Mouse (Mus musculus) myocyte (in vitro differentiated cells): ENCODE results near the gene Rpa1. TPM values are rescaled to one million over a fixed set of nuclear protein-coding genes. Genes with fewer than 3 reads are reported as not detected.
"Not testable (repeated sequence)": the region's sequence is repeated elsewhere in the genome, so short reads cannot be mapped to it uniquely, and the experiment has no call there.

ENCODE experiments used
- H3K27me3 ChIP-seq: one replicate; pipeline ENCODE4 v1.6.1; 2011; ENCODE audit not compliant: control insufficient read depth, insufficient read depth, insufficient read length
- H3K36me3 ChIP-seq: one replicate; pipeline ENCODE4 v1.6.1; 2011; ENCODE audit not compliant: control insufficient read depth, insufficient read depth
- H3K4me2 ChIP-seq: one replicate; pipeline ENCODE4 v1.6.1; 2011; ENCODE audit warnings: low read depth, control low read depth
- H3K4me3 ChIP-seq: one replicate; pipeline ENCODE4 v1.5.1; 2011; ENCODE audit warnings: mild to moderate bottlenecking, control low read depth, moderate library complexity
- H3K79me2 ChIP-seq: one replicate; pipeline ENCODE4 v1.6.1; 2011; ENCODE audit not compliant: control insufficient read depth, insufficient read depth
- H3ac ChIP-seq: one replicate; pipeline ENCODE4 v1.6.1; 2011; ENCODE audit not compliant: control insufficient read depth, insufficient read length
- CEBPB ChIP-seq: IDR thresholded peaks from 2 replicates; pipeline ENCODE4 v1.6.1; 2011; ENCODE audit warnings: mild to moderate bottlenecking, moderate library complexity; ENCODE audit not compliant: poor library complexity, insufficient read depth, severe bottlenecking
- E2F4 ChIP-seq: IDR thresholded peaks from one replicate; pipeline ENCODE4 v1.6.1; 2011; ENCODE audit warnings: mild to moderate bottlenecking, control low read depth, moderate library complexity; ENCODE audit not compliant: insufficient read depth
- MAX ChIP-seq: IDR thresholded peaks from one replicate; pipeline ENCODE4 v1.6.1; 2011; ENCODE audit warnings: low read depth, mild to moderate bottlenecking, control low read depth
- MYOD1 ChIP-seq, 3 experiments: IDR thresholded peaks; one replicate each; pipeline ENCODE4 v1.6.1; 2011; ENCODE audit warnings: control low read depth in 2 of 3, low read depth in 2 of 3, mild to moderate bottlenecking in 2 of 3, moderate library complexity in 1 of 3; ENCODE audit not compliant: insufficient read length in 2 of 3, control insufficient read depth in 1 of 3
- MYOG ChIP-seq, 3 experiments: IDR thresholded peaks; one replicate each; pipeline ENCODE4 v1.6.1; 2011; ENCODE audit warnings: control low read depth in 2 of 3, low read depth in 2 of 3, mild to moderate bottlenecking in 2 of 3; ENCODE audit not compliant: insufficient read length in 2 of 3, control insufficient read depth in 1 of 3, insufficient read depth in 1 of 3
- POLR2A ChIP-seq: IDR thresholded peaks from one replicate; pipeline ENCODE4 v1.6.1; 2011; ENCODE audit warnings: low read depth, mild to moderate bottlenecking, control low read depth, moderate library complexity; ENCODE audit not compliant: insufficient read length
- POLR2AphosphoS2 ChIP-seq: IDR thresholded peaks from one replicate; pipeline ENCODE4 v1.6.1; 2011; ENCODE audit warnings: low read depth, control low read depth; ENCODE audit not compliant: insufficient read length
- REST ChIP-seq: IDR thresholded peaks from one replicate; pipeline ENCODE4 v1.6.1; 2011; ENCODE audit warnings: mild to moderate bottlenecking, control low read depth, moderate library complexity; ENCODE audit not compliant: insufficient read depth, insufficient read length
- SRF ChIP-seq: IDR thresholded peaks from one replicate; pipeline ENCODE4 v1.6.1; 2011; ENCODE audit warnings: low read depth; ENCODE audit not compliant: control insufficient read depth, insufficient read length
- TCF12 ChIP-seq: IDR thresholded peaks from one replicate; pipeline ENCODE4 v1.6.1; 2011; ENCODE audit warnings: mild to moderate bottlenecking, control low read depth; ENCODE audit not compliant: poor library complexity, insufficient read depth, severe bottlenecking
- TCF3 ChIP-seq: IDR thresholded peaks from one replicate; pipeline ENCODE4 v1.6.1; 2011; ENCODE audit warnings: low read depth, control low read depth; ENCODE audit not compliant: insufficient read length
- USF1 ChIP-seq: IDR thresholded peaks from one replicate; pipeline ENCODE4 v1.6.1; 2011; ENCODE audit warnings: low read depth, mild to moderate bottlenecking, control low read depth, moderate library complexity
- polyA plus RNA-seq: library from polyadenylated mRNA; unstranded; fragments of >200 nt; fragmentation: generic; extraction: Trizol; gene quantifications from one replicate; pipeline ENCODE4 v1.2.1, GENCODE M21; 2012; ENCODE audit warnings: missing spikeins

Gene Rpa1
- polyA plus RNA-seq, 1 experiment: 63.4 TPM

DNA sequence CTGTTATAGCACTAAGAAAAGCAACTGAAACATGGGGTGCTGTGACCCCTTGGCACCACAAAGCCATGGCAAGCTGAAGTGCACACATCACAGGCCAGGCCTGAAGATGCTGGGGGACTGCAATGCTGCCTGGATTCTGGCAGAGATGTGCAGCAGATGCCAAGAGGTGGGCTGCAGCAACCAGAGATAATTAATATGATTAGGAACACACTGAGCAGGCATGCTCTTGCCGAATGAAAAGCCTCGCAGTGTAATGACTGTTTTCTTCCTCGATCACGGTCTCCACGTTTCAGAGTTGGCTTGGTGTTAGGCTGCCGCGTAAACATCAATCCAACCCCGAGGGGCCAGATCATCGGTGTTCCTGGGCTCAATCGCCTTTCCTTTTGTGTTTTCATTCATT lies 48.3 kb downstream of the Rpa1 start:
- Histone ChIP-seq H3K27me3 (no peaks in the 10 kb centered on the region), H3K4me2 (no peak overlapping the region), H3K36me3 (peaks cover 7% of the 10 kb centered on the region), H3K4me3 (no peak overlapping the region), H3K79me2 (no peaks in the 10 kb centered on the region), H3ac (no peak overlapping the region)
- no peak for TF ChIP-seq TCF3
- TF ChIP-seq USF1: no peak
- TF ChIP-seq MYOG (IDR thresholded peaks at IDR 0.05; ENCODE audit: control insufficient read depth in 1 of 3, insufficient read depth in 1 of 3, insufficient read length in 2 of 3, low read depth in 2 of 3): no peak
- TF ChIP-seq MAX: no peak
- TF ChIP-seq E2F4: no peak
- TF ChIP-seq REST: no peak
- no peak for TF ChIP-seq TCF12
- TF ChIP-seq CEBPB: no peak
- TF ChIP-seq POLR2A: no peak
- no peak for TF ChIP-seq SRF
- TF ChIP-seq POLR2AphosphoS2: no peak

DNA sequence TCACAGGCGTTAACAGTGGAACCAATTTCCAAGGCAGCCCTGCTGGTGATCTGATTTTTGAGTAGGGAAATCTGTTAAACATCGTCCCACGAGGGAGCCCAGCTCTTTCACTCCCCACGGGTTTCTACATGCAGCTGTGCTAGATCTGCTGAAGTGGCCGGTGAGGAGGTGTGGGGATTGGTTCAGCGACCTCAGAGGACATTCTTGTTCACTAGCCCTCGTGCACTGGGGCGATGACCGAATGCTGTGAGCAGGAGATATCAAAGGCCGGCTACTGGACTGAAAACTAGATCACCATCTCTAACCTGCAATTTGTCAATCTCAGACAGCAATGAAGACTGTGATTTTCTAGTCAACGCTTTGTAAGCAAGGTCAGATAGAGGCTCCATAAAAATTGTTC lies 49.6 kb downstream of the Rpa1 start:
- Histone ChIP-seq H3K27me3 (no peaks in the 10 kb centered on the region), H3K36me3 (peaks cover 7% of the 10 kb centered on the region), H3K79me2 (no peaks in the 10 kb centered on the region), H3K4me3 (no peak overlapping the region), H3ac (no peak overlapping the region), H3K4me2 (no peak overlapping the region)
- no peak for TF ChIP-seq USF1
- no peak for TF ChIP-seq MYOG (IDR thresholded peaks at IDR 0.05; ENCODE audit: control insufficient read depth in 1 of 3, insufficient read depth in 1 of 3, insufficient read length in 2 of 3, low read depth in 2 of 3)
- no peak for TF ChIP-seq POLR2A
- TF ChIP-seq CEBPB: no peak
- TF ChIP-seq MYOD1 (IDR thresholded peaks at IDR 0.05; ENCODE audit: control insufficient read depth in 1 of 3, insufficient read length in 2 of 3, low read depth in 2 of 3): no peak

GRCm38 (mm10) chr11:75297631-75298030 lies 50.5 kb downstream of the Rpa1 start:
- TF ChIP-seq USF1: no peak
- H3K79me2 ChIP-seq: no peaks in the 10 kb centered on the region
- H3K4me3 ChIP-seq: no peak overlapping the region
- H3K36me3 ChIP-seq: peaks cover 2% of the 10 kb centered on the region
- no peak overlapping the region for H3ac ChIP-seq
- no peak overlapping the region for H3K4me2 ChIP-seq
- no peaks in the 10 kb centered on the region for H3K27me3 ChIP-seq

DNA sequence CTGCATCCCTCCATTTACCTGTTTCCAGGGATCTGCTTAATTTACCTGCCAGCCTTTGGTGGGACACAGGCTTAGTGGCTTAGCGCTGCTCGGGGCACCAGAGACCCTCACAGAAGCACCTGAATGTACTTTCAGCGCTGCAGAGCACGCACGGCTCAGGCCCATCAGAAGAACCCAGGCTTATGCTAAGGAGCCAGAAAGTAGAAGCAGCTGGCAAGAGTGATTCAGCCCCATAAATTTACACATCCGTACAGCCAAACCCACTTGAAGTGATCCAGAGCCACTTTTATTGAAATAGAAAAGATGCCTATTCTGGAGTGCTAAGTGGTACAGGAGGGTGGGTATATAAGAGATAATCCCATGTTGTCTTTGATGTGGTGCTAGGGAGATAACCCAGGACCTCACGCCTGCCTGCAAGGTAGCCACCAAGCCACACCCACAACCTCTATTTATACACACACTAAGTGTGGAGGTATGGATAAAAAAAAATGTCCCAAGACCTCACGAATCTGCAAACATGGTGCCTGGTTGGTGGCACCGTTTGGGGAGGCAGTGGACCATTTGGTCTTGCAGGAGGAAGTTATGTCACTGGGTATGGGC lies 51.6 kb downstream of the Rpa1 start:
- Histone ChIP-seq H3K36me3 (no peaks in the 10 kb centered on the region), H3K79me2 (no peaks in the 10 kb centered on the region), H3K4me3 (no peak overlapping the region), H3K27me3 (no peaks in the 10 kb centered on the region), H3K4me2 (no peak overlapping the region), H3ac (no peak overlapping the region)
- TF ChIP-seq MYOD1 (IDR thresholded peaks at IDR 0.05; ENCODE audit: control insufficient read depth in 1 of 3, insufficient read length in 2 of 3, low read depth in 2 of 3) (no peak), POLR2A (no peak), MAX (no peak), CEBPB (no peak), MYOG (IDR thresholded peaks at IDR 0.05; ENCODE audit: control insufficient read depth in 1 of 3, insufficient read depth in 1 of 3, insufficient read length in 2 of 3, low read depth in 2 of 3) (no peak), E2F4 (no peak), TCF3 (no peak), SRF (no peak)

DNA sequence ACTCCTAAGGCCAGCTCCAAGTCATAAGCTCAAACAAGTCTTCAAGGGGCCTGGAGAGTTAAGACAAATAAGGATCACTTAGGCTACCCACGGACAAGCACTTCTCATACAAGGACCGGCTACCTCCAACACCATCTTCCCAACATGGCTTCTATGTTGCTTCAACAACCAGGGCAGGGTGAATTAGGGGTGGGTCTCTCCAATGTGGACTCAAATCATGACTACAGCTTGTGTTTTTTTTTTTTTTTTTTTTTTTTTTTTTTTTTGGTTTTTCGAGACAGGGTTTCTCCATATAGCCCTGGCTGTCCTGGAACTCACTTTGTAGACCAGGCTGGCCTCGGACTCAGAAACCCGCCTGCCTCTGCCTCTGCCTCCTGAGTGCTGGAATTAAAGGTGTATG lies 52.6 kb downstream of the Rpa1 start:
- not testable (repeated sequence) for H3K36me3 ChIP-seq, H3K79me2 ChIP-seq, H3ac ChIP-seq, H3K4me3 ChIP-seq, H3K4me2 ChIP-seq, H3K27me3 ChIP-seq

- H3K4me2 ChIP-seq: no peak overlapping the region
- H3K27me3 ChIP-seq: no peaks in the 10 kb centered on the region
- no peaks in the 10 kb centered on the region for H3K36me3 ChIP-seq
- no peak overlapping the region for H3K4me3 ChIP-seq
- H3ac ChIP-seq: no peak overlapping the region
- H3K79me2 ChIP-seq: no peaks in the 10 kb centered on the region
- TF ChIP-seq MAX (no peak), MYOD1 (IDR thresholded peaks at IDR 0.05; ENCODE audit: control insufficient read depth in 1 of 3, insufficient read length in 2 of 3, low read depth in 2 of 3) (no peak), TCF12 (no peak), POLR2AphosphoS2 (no peak), REST (no peak), USF1 (no peak), SRF (no peak), POLR2A (no peak), TCF3 (no peak), MYOG (IDR thresholded peaks at IDR 0.05; ENCODE audit: control insufficient read depth in 1 of 3, insufficient read depth in 1 of 3, insufficient read length in 2 of 3, low read depth in 2 of 3) (no peak)
These were observed 53.3 kb downstream of the Rpa1 start for GRCm38 (mm10) chr11:75294862-75295261.
